Mouse (Mus musculus) adrenal gland, adult 18-20 months (tissue): Measurements from ENCODE around the gene Ccdc144b. TPM values are rescaled to one million over a fixed set of nuclear protein-coding genes. Genes with fewer than 3 reads are reported as not detected.

Experiments
- DNase-seq, 2 experiments: peaks; one replicate each; pipeline ENCODE4 v3.0.0; 2021 to 2022; ENCODE audit warnings: low spot score in 2 of 2
- long read RNA-seq, 2 experiments: library from polyadenylated mRNA; stranded (forward); transcript quantifications; one replicate each; pipeline ENCODE4 v2.0.0; 2021
- total RNA-seq, 2 experiments: library from RNA; stranded (reverse); gene quantifications; 1 replicate in 1 of 2; 2 replicates in 1 of 2; pipeline ENCODE4 v1.2.3; 2021

Ccdc144b gene
- under 1 TPM; 0.13 to 0.22 TPM for total RNA-seq
- long read RNA-seq, experiment 1 = 0 reads
- long read RNA-seq, experiment 2 = 0 reads

- DNase-seq = no peak
Measured at GRCm38 (mm10) chr3:36053447-36053846, at the start of gene Ccdc144b. Gene Ccdc144b, minus strand, starts transcription at chr3:36053547.

GRCm38 (mm10) chr3:36095371-36095770, 42.0 kb upstream of the Ccdc144b start:
- DNase-seq = no peak

- DNase-seq = peak in 1 of 2 experiments; percentile 1
Measured at GRCm38 (mm10) chr3:36087591-36087990, 34.2 kb upstream of the Ccdc144b start.

GRCm38 (mm10) chr3:36085394-36085793, 32.0 kb upstream of the Ccdc144b start:
- DNase-seq = peak in 1 of 2 experiments; percentile 0

- no peak for DNase-seq
Measured at GRCm38 (mm10) chr3:36083381-36083780, 30.0 kb upstream of the Ccdc144b start.

- peak in 1 of 2 experiments; percentile 0 for DNase-seq
Measured at GRCm38 (mm10) chr3:36082843-36083242, 29.5 kb upstream of the Ccdc144b start.

GRCm38 (mm10) chr3:36080741-36081140, 27.4 kb upstream of the Ccdc144b start:
- no peak for DNase-seq

GRCm38 (mm10) chr3:36079886-36080285, 26.5 kb upstream of the Ccdc144b start:
- peak in 1 of 2 experiments; percentile 0 for DNase-seq

GRCm38 (mm10) chr3:36077386-36077785, 24.0 kb upstream of the Ccdc144b start:
- no peak for DNase-seq

GRCm38 (mm10) chr3:36075466-36075865, 22.1 kb upstream of the Ccdc144b start:
- DNase-seq = no peak

GRCm38 (mm10) chr3:36074231-36074630, 20.9 kb upstream of the Ccdc144b start:
- no peak for DNase-seq

- no peak for DNase-seq
Measured at GRCm38 (mm10) chr3:36071047-36071446, 17.7 kb upstream of the Ccdc144b start.

GRCm38 (mm10) chr3:36070436-36070835, 17.1 kb upstream of the Ccdc144b start:
- no peak for DNase-seq

GRCm38 (mm10) chr3:36067731-36068130, 14.4 kb upstream of the Ccdc144b start:
- no peak for DNase-seq

GRCm38 (mm10) chr3:36065843-36066651, 12.7 kb upstream of the Ccdc144b start, which contains the start of gene Acad9:
Gene Acad9, plus strand, starts transcription at chr3:36065979.
- peak; percentile 93 for DNase-seq

GRCm38 (mm10) chr3:36065166-36065565, 11.8 kb upstream of the Ccdc144b start:
- no peak for DNase-seq

- DNase-seq = no peak
Measured at GRCm38 (mm10) chr3:36064592-36065061, 11.3 kb upstream of the Ccdc144b start.

GRCm38 (mm10) chr3:36060096-36060850, 6.9 kb upstream of the Ccdc144b start:
- DNase-seq = peak; percentile 53 to 62

- DNase-seq = no peak
Measured at GRCm38 (mm10) chr3:36049106-36049505, 4.2 kb downstream of the Ccdc144b start.

- no peak for DNase-seq
Measured at GRCm38 (mm10) chr3:36045086-36045485, 8.3 kb downstream of the Ccdc144b start.

- no peak for DNase-seq
Measured at GRCm38 (mm10) chr3:36044520-36044919, 8.8 kb downstream of the Ccdc144b start.
